Mouse (Mus musculus) C2C12 (cell line): Measurements from ENCODE around the gene Dock10. TPM values are rescaled to one million over a fixed set of nuclear protein-coding genes. Genes with fewer than 3 reads are reported as not detected.
A peak's percentile ranks its signal among the peaks of the same experiment; 100 is the strongest.

Source experiments
- H3K27me3 ChIP-seq: one replicate; pipeline ENCODE4 v1.6.1; 2011; ENCODE audit not compliant: control insufficient read depth, insufficient read depth, insufficient read length
- H3K36me3 ChIP-seq: one replicate; pipeline ENCODE4 v1.6.1; 2011; ENCODE audit not compliant: control insufficient read depth, insufficient read depth
- H3K4me3 ChIP-seq: one replicate; pipeline ENCODE4 v1.5.1; 2011; ENCODE audit warnings: mild to moderate bottlenecking, control low read depth; ENCODE audit not compliant: poor library complexity, insufficient read depth, severe bottlenecking
- H3K79me2 ChIP-seq: one replicate; pipeline ENCODE4 v1.6.1; 2011; ENCODE audit not compliant: control insufficient read depth, insufficient read depth
- H3K79me3 ChIP-seq: one replicate; pipeline ENCODE4 v1.6.1; 2011; ENCODE audit warnings: low read depth, control low read depth
- H3ac ChIP-seq: one replicate; pipeline ENCODE3; 2011; ENCODE audit warnings: low read depth; ENCODE audit not compliant: control insufficient read depth, insufficient read length
- CEBPB ChIP-seq: IDR thresholded peaks from one replicate; pipeline ENCODE4 v1.6.1; 2011; ENCODE audit warnings: low read depth, mild to moderate bottlenecking, control low read depth, moderate library complexity
- CTCF ChIP-seq: IDR thresholded peaks from one replicate; pipeline ENCODE4 v1.5.1; 2011; ENCODE audit not compliant: control insufficient read depth, insufficient read depth, insufficient read length
- FOSL1 ChIP-seq: IDR thresholded peaks from one replicate; pipeline ENCODE4 v1.8.0; 2011; ENCODE audit warnings: mild to moderate bottlenecking, low read length; ENCODE audit not compliant: poor library complexity, insufficient read depth, severe bottlenecking
- MAX ChIP-seq: IDR thresholded peaks from one replicate; pipeline ENCODE4 v1.6.1; 2011; ENCODE audit warnings: mild to moderate bottlenecking, control low read depth
- MYOD1 ChIP-seq: IDR thresholded peaks from one replicate; pipeline ENCODE4 v1.6.1; 2011; ENCODE audit warnings: low read depth; ENCODE audit not compliant: control insufficient read depth, insufficient read length
- MYOG ChIP-seq: IDR thresholded peaks from one replicate; pipeline ENCODE4 v1.6.1; 2011; ENCODE audit not compliant: control insufficient read depth, insufficient read length; ENCODE audit errors: extremely low read depth
- USF1 ChIP-seq: IDR thresholded peaks from one replicate; pipeline ENCODE4 v1.6.1; 2011; ENCODE audit warnings: low read depth, mild to moderate bottlenecking, control low read depth, moderate library complexity
- polyA plus RNA-seq: library from polyadenylated mRNA; unstranded; fragments of >200 nt; fragmentation: generic; extraction: Trizol; gene quantifications from one replicate; pipeline ENCODE4 v1.2.1, GENCODE M21; 2012; ENCODE audit warnings: missing spikeins

The Dock10 gene
- polyA plus RNA-seq, 1 experiment: 0.20 TPM

DNA sequence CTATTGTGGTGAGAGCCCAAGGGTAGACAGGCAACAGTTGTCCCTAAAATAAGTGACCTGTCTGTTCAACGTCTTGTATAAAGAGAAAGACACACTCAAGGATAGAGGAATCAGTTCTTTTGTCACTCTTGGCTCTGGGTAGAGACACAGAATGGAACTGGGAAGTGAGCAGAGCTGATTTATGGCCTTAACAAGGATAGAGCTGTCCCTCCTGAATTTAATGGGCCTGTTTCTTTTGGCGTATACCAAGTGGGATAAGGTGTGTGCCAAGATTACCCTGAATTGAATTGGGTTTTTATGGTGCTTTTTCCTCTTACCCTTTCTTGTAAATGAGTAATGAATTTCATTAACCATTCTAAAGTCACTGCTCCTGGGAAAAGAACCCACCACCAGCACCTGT lies 106.2 kb downstream of the Dock10 start:
- TF ChIP-seq MYOD1 (no peak), FOSL1 (no peak), CTCF (no peak), USF1 (no peak), MYOG (no peak), CEBPB (no peak), MAX (no peak)

DNA sequence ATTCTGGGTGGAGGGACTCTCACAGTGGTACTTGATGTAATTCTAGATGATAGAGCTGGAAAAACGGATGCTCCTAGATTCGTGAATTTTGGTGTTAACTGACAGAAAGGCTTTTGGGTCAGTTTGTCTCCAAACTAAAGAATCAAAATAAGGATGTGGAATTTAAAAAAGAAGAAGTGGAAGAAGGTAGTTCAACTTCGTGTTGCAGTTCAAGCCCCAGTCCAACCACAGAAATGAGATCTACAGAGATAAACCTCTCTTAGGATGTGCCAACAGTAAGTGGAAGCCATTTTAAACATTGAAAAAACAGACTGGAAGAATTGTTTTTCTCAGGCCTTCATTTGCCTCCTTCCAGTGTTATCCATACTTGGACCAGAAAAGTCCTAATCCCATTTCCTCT lies 111.7 kb downstream of the Dock10 start:
- no peak for TF ChIP-seq MAX
- TF ChIP-seq MYOG: no peak
- no peak for TF ChIP-seq FOSL1
- no peak for TF ChIP-seq MYOD1
- TF ChIP-seq CTCF: no peak
- no peaks in the 10 kb centered on the region for H3K36me3 ChIP-seq

More for the DNA sequence above, 106.2 kb downstream of the Dock10 start:
- Histone ChIP-seq H3K79me2 (no peaks in the 10 kb centered on the region), H3K36me3 (no peaks in the 10 kb centered on the region), H3K79me3 (no peaks in the 10 kb centered on the region), H3K27me3 (no peaks in the 10 kb centered on the region), H3ac (no peak overlapping the region), H3K4me3 (no peak overlapping the region)

DNA sequence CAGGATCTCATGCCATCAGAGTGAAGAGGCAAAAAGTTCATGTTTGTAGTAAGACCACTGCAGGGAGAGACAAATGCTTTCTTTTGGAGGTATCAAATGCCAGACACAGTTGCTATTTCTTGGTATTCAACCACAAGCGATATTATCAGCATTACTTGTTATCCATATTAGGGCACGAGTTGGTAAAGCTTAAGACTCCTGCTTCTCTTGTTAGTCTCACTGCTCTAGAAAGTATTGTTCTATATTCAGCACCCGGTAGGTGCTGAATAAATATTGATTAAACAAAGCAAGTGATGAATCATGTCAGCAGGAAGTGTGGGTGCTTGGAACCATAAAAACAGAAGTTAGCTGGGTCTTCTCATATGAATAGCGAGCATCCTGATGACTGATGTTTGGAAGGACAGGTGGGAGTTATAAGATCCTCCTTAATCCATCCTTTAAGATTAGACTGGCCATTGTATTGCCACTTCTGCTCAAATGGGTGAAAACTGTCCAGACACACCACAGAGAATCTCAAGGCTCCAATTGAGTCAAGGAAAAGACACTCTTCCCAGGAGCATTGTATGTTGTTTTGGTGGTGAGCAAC lies 114.4 kb downstream of the Dock10 start:
- Histone ChIP-seq H3K36me3 (no peaks in the 10 kb centered on the region), H3K4me3 (no peak overlapping the region), H3K27me3 (no peaks in the 10 kb centered on the region), H3K79me2 (no peaks in the 10 kb centered on the region), H3K79me3 (no peaks in the 10 kb centered on the region), H3ac (no peak overlapping the region)
- no peak for TF ChIP-seq CEBPB
- TF ChIP-seq MYOD1: peak; percentile 87
- TF ChIP-seq MAX: no peak
- TF ChIP-seq USF1: no peak
- no peak for TF ChIP-seq CTCF
- no peak for TF ChIP-seq FOSL1
- no peak for TF ChIP-seq MYOG

More for the DNA sequence above, 111.7 kb downstream of the Dock10 start:
- Histone ChIP-seq H3ac (no peak overlapping the region), H3K4me3 (no peak overlapping the region), H3K79me2 (no peaks in the 10 kb centered on the region), H3K27me3 (no peaks in the 10 kb centered on the region), H3K79me3 (no peaks in the 10 kb centered on the region)

DNA sequence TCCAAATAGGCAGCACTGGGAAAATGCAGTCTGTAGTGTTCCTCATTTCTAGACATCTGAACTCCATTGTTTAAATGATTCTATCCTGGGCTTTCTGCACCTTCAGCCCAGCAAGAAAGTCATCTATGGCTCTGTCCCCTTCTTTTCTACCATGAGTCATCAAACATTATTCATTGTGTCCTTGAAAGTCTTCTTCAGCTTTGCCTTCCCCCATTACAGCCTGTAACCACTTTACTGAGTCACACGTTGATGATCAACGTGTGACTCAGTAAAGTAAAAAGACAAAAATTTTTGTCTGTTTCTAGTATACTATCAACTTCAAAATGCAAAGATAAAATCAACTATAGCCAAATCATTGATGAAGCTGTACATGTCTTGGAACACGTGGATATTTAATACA lies 116.5 kb downstream of the Dock10 start:
- H3K36me3 ChIP-seq: no peaks in the 10 kb centered on the region
- H3ac ChIP-seq: no peak overlapping the region
- H3K27me3 ChIP-seq: no peaks in the 10 kb centered on the region
- H3K79me3 ChIP-seq: no peaks in the 10 kb centered on the region
- no peak overlapping the region for H3K4me3 ChIP-seq
- peak; percentile 96 for TF ChIP-seq FOSL1
- no peak for TF ChIP-seq MYOG
- H3K79me2 ChIP-seq: no peaks in the 10 kb centered on the region

DNA sequence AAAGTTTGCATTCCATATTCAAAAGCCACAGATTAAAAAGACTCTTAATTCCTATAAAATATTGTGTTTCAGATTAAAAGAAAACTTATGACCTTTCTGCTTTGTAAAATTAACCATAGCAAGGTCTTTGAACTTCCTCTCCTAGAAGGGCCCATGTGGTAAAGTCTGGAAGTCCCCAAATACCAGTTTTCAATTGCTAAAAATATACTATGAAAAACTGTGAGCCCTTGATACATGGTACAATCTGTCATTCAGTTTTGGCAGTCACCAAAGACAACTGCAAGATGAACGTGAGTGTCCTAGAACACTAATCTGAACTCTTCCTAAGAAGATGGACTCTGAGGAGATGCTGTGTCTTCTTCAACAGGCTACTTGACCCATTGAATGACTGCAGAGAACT lies 117.0 kb downstream of the Dock10 start:
- H3K27me3 ChIP-seq: no peaks in the 10 kb centered on the region
- TF ChIP-seq MAX (no peak), FOSL1 (no peak), CTCF (no peak), MYOD1 (no peak), CEBPB (no peak), USF1 (no peak), MYOG (no peak)
- no peak overlapping the region for H3ac ChIP-seq
- no peak overlapping the region for H3K4me3 ChIP-seq
- no peaks in the 10 kb centered on the region for H3K36me3 ChIP-seq
- H3K79me2 ChIP-seq: no peaks in the 10 kb centered on the region
- H3K79me3 ChIP-seq: no peaks in the 10 kb centered on the region

DNA sequence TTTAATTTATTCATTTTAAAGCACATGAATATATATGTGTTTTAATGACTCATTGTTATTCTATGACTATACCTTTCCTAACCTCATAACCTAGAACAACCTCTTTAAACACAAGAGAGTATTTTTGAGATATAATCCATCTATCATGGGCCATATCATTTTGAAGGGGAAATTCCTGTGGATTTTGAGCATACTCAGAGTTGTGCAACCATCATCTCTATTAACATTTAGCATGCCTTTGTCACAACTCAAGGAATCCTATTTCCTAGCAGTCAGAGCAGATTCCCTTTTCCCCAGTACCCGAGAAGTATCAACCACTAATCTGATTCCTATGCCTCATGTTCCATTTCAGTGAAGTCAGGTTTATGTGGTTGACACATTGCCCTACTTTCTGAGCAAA lies 118.8 kb downstream of the Dock10 start:
- no peaks in the 10 kb centered on the region for H3K36me3 ChIP-seq
- H3ac ChIP-seq: no peak overlapping the region
- no peaks in the 10 kb centered on the region for H3K27me3 ChIP-seq
- no peaks in the 10 kb centered on the region for H3K79me2 ChIP-seq
- TF ChIP-seq USF1: no peak
- TF ChIP-seq CEBPB: peak; percentile 95
- no peak for TF ChIP-seq MYOD1
- no peak for TF ChIP-seq MYOG
- H3K79me3 ChIP-seq: no peaks in the 10 kb centered on the region
- no peak overlapping the region for H3K4me3 ChIP-seq

DNA sequence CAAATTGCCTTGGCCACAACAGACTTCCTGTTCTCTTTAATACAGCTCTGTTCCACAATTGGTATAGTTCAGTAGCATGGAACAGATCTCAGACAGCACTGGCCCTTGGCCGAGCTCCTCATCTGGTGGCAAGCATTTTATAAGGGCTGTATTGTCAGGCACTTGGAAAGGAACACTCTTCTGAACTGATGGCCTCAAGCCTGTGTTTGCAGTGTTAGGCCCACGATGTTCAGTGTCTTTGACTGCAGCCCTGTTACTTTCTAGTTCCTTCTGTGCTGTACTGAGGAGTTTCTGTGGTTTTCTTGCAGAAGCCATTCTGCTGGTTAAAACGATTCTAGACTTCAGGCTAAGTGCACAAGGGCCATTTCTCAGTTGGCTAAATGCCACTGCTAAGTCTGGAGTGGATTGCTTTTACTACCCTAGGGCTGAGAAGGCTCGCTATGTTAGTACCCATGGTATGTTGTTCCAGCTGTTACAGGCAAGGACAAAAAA lies 121.1 kb downstream of the Dock10 start:
- TF ChIP-seq MYOD1: no peak
- TF ChIP-seq MYOG: no peak
- TF ChIP-seq USF1: no peak
- no peak for TF ChIP-seq CTCF
- no peak for TF ChIP-seq CEBPB
- TF ChIP-seq FOSL1: no peak
- no peak for TF ChIP-seq MAX
- no peaks in the 10 kb centered on the region for H3K27me3 ChIP-seq
- no peak overlapping the region for H3K4me3 ChIP-seq
- H3ac ChIP-seq: no peak overlapping the region
- H3K79me3 ChIP-seq: no peaks in the 10 kb centered on the region
- H3K36me3 ChIP-seq: no peaks in the 10 kb centered on the region
- H3K79me2 ChIP-seq: no peaks in the 10 kb centered on the region
